Mouse (Mus musculus) urinary bladder, adult 2 months (tissue): ENCODE data around the gene Npas2. TPM values are rescaled to one million over a fixed set of nuclear protein-coding genes. Genes with fewer than 3 reads are reported as not detected.

Experiments
- DNase-seq: peaks from one replicate; pipeline ENCODE4 v3.0.0; 2022; ENCODE audit warnings: low spot score
- polyA plus RNA-seq: library from polyadenylated mRNA; depleted of rRNA; stranded (reverse); fragments of >200 nt; gene quantifications from 2 replicates; pipeline ENCODE4 v1.2.3, GENCODE M21; 2012

Gene Npas2
- polyA plus RNA-seq, 1 experiment: 1.7 TPM

GRCm38 (mm10) chr1:39283323-39283722 is 89.8 kb downstream of the Npas2 start:
- DNase-seq: no peak

GRCm38 (mm10) chr1:39284786-39285185 is 91.3 kb downstream of the Npas2 start:
- DNase-seq: no peak

- DNase-seq: no peak
These were observed 93.5 kb downstream of the Npas2 start for GRCm38 (mm10) chr1:39287076-39287475.

GRCm38 (mm10) chr1:39287831-39288230 is 94.3 kb downstream of the Npas2 start:
- DNase-seq: no peak

- DNase-seq: no peak
These were observed 94.9 kb downstream of the Npas2 start for GRCm38 (mm10) chr1:39288425-39288824.

- DNase-seq: no peak
These were observed 98.5 kb downstream of the Npas2 start for GRCm38 (mm10) chr1:39292001-39292400.

GRCm38 (mm10) chr1:39298294-39298693 is 104.8 kb downstream of the Npas2 start:
- no peak for DNase-seq

- DNase-seq: no peak
These were observed 106.7 kb downstream of the Npas2 start for GRCm38 (mm10) chr1:39300243-39300642.

- DNase-seq: no peak
These were observed 107.1 kb downstream of the Npas2 start for GRCm38 (mm10) chr1:39300676-39301075.

- no peak for DNase-seq
These were observed 108.7 kb downstream of the Npas2 start for GRCm38 (mm10) chr1:39302246-39302645.

- DNase-seq: no peak
These were observed 109.6 kb downstream of the Npas2 start for GRCm38 (mm10) chr1:39303054-39303649.

GRCm38 (mm10) chr1:39307291-39307690 is 113.8 kb downstream of the Npas2 start:
- no peak for DNase-seq

- DNase-seq: no peak
These were observed 114.4 kb downstream of the Npas2 start for GRCm38 (mm10) chr1:39307971-39308370.

- DNase-seq: no peak
These were observed 116.0 kb downstream of the Npas2 start for GRCm38 (mm10) chr1:39309548-39309947.

GRCm38 (mm10) chr1:39312345-39312967 is 118.9 kb downstream of the Npas2 start:
- no peak for DNase-seq

GRCm38 (mm10) chr1:39313352-39314245 is 120.1 kb downstream of the Npas2 start:
- no peak for DNase-seq

- DNase-seq: no peak
These were observed 124.4 kb downstream of the Npas2 start for GRCm38 (mm10) chr1:39317935-39318334.

- DNase-seq: no peak
These were observed 125.3 kb downstream of the Npas2 start for GRCm38 (mm10) chr1:39318870-39319269.

GRCm38 (mm10) chr1:39321954-39322353 is 128.4 kb downstream of the Npas2 start:
- DNase-seq: no peak

- DNase-seq: no peak
These were observed 131.7 kb downstream of the Npas2 start for GRCm38 (mm10) chr1:39325228-39325627.

GRCm38 (mm10) chr1:39327546-39327945 is 134.0 kb downstream of the Npas2 start:
- no peak for DNase-seq

- DNase-seq: no peak
These were observed 137.5 kb downstream of the Npas2 start for GRCm38 (mm10) chr1:39330857-39331594.
